Mouse (Mus musculus) heart, adult 8-10 months (tissue): ENCODE data around the gene Egr2. TPM values are rescaled to one million over a fixed set of nuclear protein-coding genes. Genes with fewer than 3 reads are reported as not detected.

Experiments used
- total RNA-seq, 4 experiments: library from RNA; stranded (reverse); gene quantifications; 2 replicates each; pipeline ENCODE4 v1.2.4; 2022

Gene Egr2
- total RNA-seq, 4 experiments from 2014 or later, result 0.19 to 0.98 (median 0.59) TPM

Other genes with a start within 250 kb of the Egr2 start
- 10 to 100 TPM; 15.7 to 18.4 (median 17.0) TPM for gene Ado, start 13.5 kb downstream of the Egr2 start, total RNA-seq